Mouse (Mus musculus) cortical plate, adult 2 months (tissue): ENCODE data around the gene Nxph1.

ENCODE experiments used
- CTCF ChIP-seq: fragments of 200-500 bp; IDR thresholded peaks from 2 replicates; pipeline ENCODE4 v1.5.1; 2011; ENCODE audit warnings: mild to moderate bottlenecking, control low read depth, low read length; ENCODE audit not compliant: insufficient read depth; ENCODE audit errors: extremely low read depth
- POLR2A ChIP-seq: fragments of 200-500 bp; IDR thresholded peaks from 2 replicates; pipeline ENCODE4 v1.6.1; 2011; ENCODE audit warnings: mild to moderate bottlenecking, low read length, control low read depth; ENCODE audit not compliant: insufficient read depth; ENCODE audit errors: extremely low read depth

- TF ChIP-seq CTCF = no peak
- no peak for TF ChIP-seq POLR2A
These were observed 94.2 kb downstream of the Nxph1 start for GRCm38 (mm10) chr6:9042391-9042790.
